Mouse (Mus musculus) lung, postnatal 0 days (tissue): Measurements from ENCODE around the gene Hp1bp3.

Source experiments
- CTCF ChIP-seq: IDR thresholded peaks from 2 replicates; pipeline ENCODE4 v1.5.1; 2016; ENCODE audit warnings: antibody characterized with exemption, mild to moderate bottlenecking
- EP300 ChIP-seq: IDR thresholded peaks from 2 replicates; pipeline ENCODE4 v1.6.1; 2016; ENCODE audit warnings: antibody characterized with exemption, mild to moderate bottlenecking, control low read depth

DNA sequence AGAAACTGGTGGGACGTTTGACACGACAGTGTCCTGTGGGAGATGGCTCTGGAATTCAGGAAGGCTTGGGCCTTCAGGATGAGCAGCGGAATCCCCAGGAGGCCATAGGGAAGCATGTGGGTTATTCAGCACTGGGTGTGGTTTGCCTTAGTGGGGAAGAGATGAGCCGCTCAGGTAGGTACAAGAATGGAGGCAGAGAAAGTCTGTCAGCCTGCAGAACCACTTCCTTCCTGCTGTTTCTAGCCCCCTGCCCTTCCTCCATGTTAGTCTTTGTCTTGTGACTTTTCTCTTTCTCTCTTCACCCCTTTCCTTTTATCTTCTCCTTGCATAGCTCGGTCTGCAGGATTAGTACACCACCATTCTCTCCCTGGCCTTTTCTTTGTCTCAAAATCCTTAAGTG, 6.3 kb downstream of the Hp1bp3 start:
- TF ChIP-seq EP300 (no peak), CTCF (no peak)
